15 mouse cellular contexts compared by ENCODE assay signal in the genomic region with DNA sequence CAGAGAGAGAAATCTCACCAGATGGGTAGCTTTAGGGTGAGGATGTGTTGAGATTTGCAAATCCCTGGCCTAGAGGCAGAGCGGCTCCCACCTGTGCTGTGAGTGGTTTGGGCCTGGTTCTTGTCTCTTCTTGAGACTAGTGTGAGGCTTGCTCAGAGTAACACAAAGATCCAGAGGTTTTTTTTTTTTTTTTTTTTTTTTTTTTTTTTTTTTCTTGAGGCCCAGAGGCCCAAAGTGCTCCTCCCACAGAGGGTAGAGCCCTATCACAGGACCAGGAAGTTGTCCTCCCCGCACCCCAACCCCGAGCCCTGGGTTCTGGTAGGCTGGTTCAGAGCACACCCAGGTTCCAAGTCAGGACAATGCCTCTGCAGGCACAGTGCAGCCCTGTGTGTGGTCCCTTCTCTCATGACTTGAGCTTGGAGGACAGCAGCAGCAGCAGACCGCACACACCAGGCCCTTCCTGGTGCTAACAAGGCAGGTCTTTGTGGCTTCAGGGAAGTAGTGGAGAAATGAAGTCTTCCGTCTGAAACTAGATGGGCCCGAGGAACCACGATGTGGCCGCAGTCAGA. TPM values are rescaled to one million over a fixed set of nuclear protein-coding genes. Genes with fewer than 3 reads are reported as not detected.
A peak's percentile ranks its signal among the peaks of the same experiment; 100 is the strongest.
DNase-seq lines count a peak whose midpoint lies in the region; ATAC-seq and TF ChIP-seq lines count a peak whose summit lies in the region.
"Had no signal": no experiment of that assay in that cellular context is flagged by ENCODE, and none has a peak within 500 bp of the region (broad histone marks: within the 10 kb centered on the region; RNA-seq: fewer than 3 reads in every experiment).

No protein-coding gene starts in this region.

- H3K9me3 ChIP-seq in kidney, embryonic 14.5 days (ENCODE audit: control insufficient read depth, low read length), result no peaks in the 10 kb centered on the region
- no peaks in the 10 kb centered on the region for H3K9me3 ChIP-seq in hindbrain, embryonic 12.5 days (replicated peaks)
- no peaks in the 10 kb centered on the region for H3K9me3 ChIP-seq in midbrain, postnatal 0 days (ENCODE audit: low read length)

- H3K36me3 ChIP-seq in kidney, embryonic 14.5 days (ENCODE audit: control insufficient read depth, insufficient read depth, low read length), result no peaks in the 10 kb centered on the region
- no peaks in the 10 kb centered on the region for H3K36me3 ChIP-seq in hindbrain, embryonic 12.5 days
- H3K36me3 ChIP-seq in midbrain, postnatal 0 days (ENCODE audit: insufficient read depth, low read length), result no peaks in the 10 kb centered on the region

- WGBS in kidney, embryonic 14.5 days, result 69% methylated on average over 8 of the region's 8 CpGs
- WGBS in hindbrain, embryonic 12.5 days, result 30% methylated on average over 8 of the region's 8 CpGs
- 45% methylated on average over 8 of the region's 8 CpGs for WGBS in midbrain, postnatal 0 days

- ATAC-seq in kidney, embryonic 14.5 days (ENCODE audit: low FRiP score, low TSS enrichment), result 0 out of 2 replicates have a peak, but pooled peaks have one; percentile 47
- ATAC-seq in hindbrain, embryonic 12.5 days (ENCODE audit: low FRiP score), result no peak; the same call in 1 of the 2 replicates
- peak; percentile 39; the same call in 1 of the 2 replicates for ATAC-seq in midbrain, postnatal 0 days (ENCODE audit: low FRiP score)
- ATAC-seq: Patski had no signal

- no peak for TF ChIP-seq CTCF in midbrain, postnatal 0 days (IDR thresholded peaks at IDR 0.05)

- H3K27ac ChIP-seq in kidney, embryonic 14.5 days (ENCODE audit: low read depth, low read length), result no peak overlapping the region
- H3K27ac ChIP-seq in hindbrain, embryonic 12.5 days, result peak overlapping the region; percentile 70
- H3K27ac ChIP-seq in midbrain, postnatal 0 days (ENCODE audit: low read depth, low read length), result no peak overlapping the region

- no peak for DNase-seq in kidney, postnatal 4 days
- peak; percentile 56 for DNase-seq in embryo, embryonic 10 days (ENCODE audit: low spot score)
- DNase-seq in midbrain, postnatal 0 days (ENCODE audit: low spot score), result no peak
- DNase-seq in adrenal gland, adult 8-10 months, result no peak
- no peak for DNase-seq in adrenal gland, postnatal 10 days
- no peak for DNase-seq in layer of hippocampus, postnatal 36 days
- DNase-seq: B cell, adult 2 months; cerebellum, adult 11-12 months; heart, postnatal 36 days; kidney, adult 9 months; lung, postnatal 14 days; thymus, postnatal 25 days had no signal

- H3K4me2 ChIP-seq in kidney, embryonic 14.5 days (replicated peaks; ENCODE audit: low read depth, low read length), result no peak overlapping the region
- H3K4me2 ChIP-seq in hindbrain, embryonic 12.5 days (replicated peaks), result no peak overlapping the region
- H3K4me2 ChIP-seq in midbrain, postnatal 0 days (ENCODE audit: low read depth, low read length, poor library complexity, severe bottlenecking), result no peak overlapping the region

- 0 out of 2 replicates have a peak, but pooled peaks cover 13% of the 10 kb centered on the region for H3K4me1 ChIP-seq in kidney, embryonic 14.5 days (ENCODE audit: control insufficient read depth, insufficient read depth, low read length)
- H3K4me1 ChIP-seq in hindbrain, embryonic 12.5 days, result peaks cover 80% of the 10 kb centered on the region
- H3K4me1 ChIP-seq in midbrain, postnatal 0 days (ENCODE audit: insufficient read depth, low read length), result peaks cover 4% of the 10 kb centered on the region

- H3K9ac ChIP-seq in kidney, embryonic 14.5 days (ENCODE audit: low read depth, low read length), result no peak overlapping the region
- H3K9ac ChIP-seq in hindbrain, embryonic 12.5 days, result no peak overlapping the region
- H3K9ac ChIP-seq in midbrain, postnatal 0 days (replicated peaks; ENCODE audit: low read length, poor library complexity, severe bottlenecking), result no peak overlapping the region

- H3K27me3 ChIP-seq in kidney, embryonic 14.5 days (ENCODE audit: control insufficient read depth, insufficient read depth, low read length), result 0 out of 2 replicates have a peak, but pooled peaks cover 7% of the 10 kb centered on the region
- H3K27me3 ChIP-seq in hindbrain, embryonic 12.5 days, result no peaks in the 10 kb centered on the region
- H3K27me3 ChIP-seq in midbrain, postnatal 0 days (ENCODE audit: insufficient read depth, low read length), result no peaks in the 10 kb centered on the region
- H3K27me3 ChIP-seq: Patski had no signal

- no peak overlapping the region for H3K4me3 ChIP-seq in kidney, embryonic 14.5 days (ENCODE audit: low read length)
- H3K4me3 ChIP-seq in hindbrain, embryonic 12.5 days, result no peak overlapping the region
- H3K4me3 ChIP-seq in midbrain, postnatal 0 days (ENCODE audit: low read depth, low read length), result no peak overlapping the region

RNA-seq across cellular contexts. Expression of gene Sema5b, which starts 44.3 kb away (rescaled TPM):
- 4.9 and 8.4 TPM in 2 replicates for polyA plus RNA-seq in kidney, embryonic 14.5 days (2014; fragmentation: Nextera tagmentation; extraction: Ambion mirVana)
- 36.7 and 42.9 TPM in 2 replicates for polyA plus RNA-seq in hindbrain, embryonic 12.5 days (2016; fragmentation: Nextera tagmentation; extraction: Ambion mirVana)
- 30.9 and 46.5 TPM in 2 replicates for total RNA-seq in midbrain, postnatal 0 days (2014; rRNA removed)
- polyA plus RNA-seq in midbrain, postnatal 0 days (2015; fragmentation: Nextera tagmentation; extraction: Ambion mirVana), result 9.5 and 11.4 TPM in 2 replicates
- total RNA-seq in adrenal gland, adult 8-10 months (2022), result 10 to 100 TPM in 2 of 4 experiments, 1 to 10 TPM in 2; 1.1 to 33.5 (median 15.4) TPM
- total RNA-seq in adrenal gland, postnatal 10 days (2021), result 1 to 10 TPM; 5.2 to 6.0 TPM
- total RNA-seq in layer of hippocampus, postnatal 36 days (2021), result 10 to 100 TPM; 15.5 to 18.8 TPM
